Mouse (Mus musculus) neutrophil, adult 5-6 weeks (primary cell): ENCODE results near the gene Serpina3m. TPM values are rescaled to one million over a fixed set of nuclear protein-coding genes. Genes with fewer than 3 reads are reported as not detected.

ENCODE experiments used
- ATAC-seq: fragments of 151-379, 151-347 bp; 2 replicates; pipeline ENCODE4 v1.8.0; 2017; ENCODE audit warnings: mild to moderate bottlenecking, moderate TSS enrichment; ENCODE audit not compliant: insufficient number of reproducible peaks, poor library complexity, low FRiP score, severe bottlenecking; ENCODE audit errors: extremely low read depth
- total RNA-seq: library from RNA; stranded (forward); fragments of 200-1000 nt; gene quantifications from 2 replicates; pipeline ENCODE4 v1.2.3, GENCODE M21; 2017

Gene Serpina3m
- total RNA-seq, 1 experiment from 2014 or later = not detected

DNA sequence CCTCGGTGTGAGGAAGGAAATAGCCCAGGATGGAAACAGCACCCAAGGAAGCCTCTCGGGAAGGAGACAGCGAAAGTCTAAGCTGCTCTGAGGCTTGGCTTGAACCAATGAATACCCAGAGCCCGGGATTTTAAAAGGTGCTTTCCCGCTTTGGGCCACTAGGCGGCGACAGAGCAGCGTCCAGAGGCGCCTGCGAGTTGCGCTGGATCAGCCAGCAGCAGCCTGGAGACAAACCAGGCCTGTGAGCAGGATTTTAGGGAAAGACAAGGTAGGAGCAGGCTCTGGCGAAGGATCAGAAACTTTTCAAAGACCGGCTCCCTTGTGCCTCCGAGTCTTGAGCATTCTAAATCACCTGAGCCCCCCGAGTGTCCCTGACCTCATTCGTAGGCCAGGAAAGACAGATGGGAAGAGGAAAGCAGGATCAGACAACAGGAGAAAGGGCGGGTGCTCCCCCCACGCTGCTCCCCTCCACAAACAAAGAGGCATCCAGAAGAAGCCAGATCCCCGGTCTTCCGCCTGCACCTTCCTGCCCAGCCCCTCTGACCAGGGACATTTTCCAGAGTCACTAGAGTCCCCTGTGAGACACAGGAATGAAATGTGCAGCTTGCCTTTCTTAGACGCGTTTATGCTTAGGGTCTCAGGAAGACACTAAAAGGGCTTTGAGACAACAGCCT is 101.9 kb downstream of the Serpina3m start:
- no peak for ATAC-seq

DNA sequence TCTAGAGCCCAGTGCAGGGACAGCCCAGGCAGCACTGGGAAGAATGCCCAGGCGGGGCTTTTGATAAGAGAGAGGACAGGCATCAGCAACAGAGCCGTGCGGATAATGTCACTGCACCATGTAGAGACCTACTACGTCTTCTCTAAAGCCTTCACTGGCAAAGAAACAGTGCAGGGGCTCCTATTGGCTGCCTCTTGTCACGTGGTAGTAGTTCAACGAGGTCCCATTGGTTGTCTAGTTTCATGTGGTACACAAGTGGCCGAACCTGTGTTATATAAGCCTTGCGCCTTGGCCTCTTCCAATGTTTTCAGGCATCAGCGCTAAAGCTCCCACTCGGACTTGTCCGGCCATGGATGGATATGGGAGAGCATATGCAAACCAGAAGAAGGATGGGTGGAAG is 105.4 kb downstream of the Serpina3m start:
- no peak for ATAC-seq

Other genes with a start within 250 kb of the Serpina3m start
- gene Serpina5, start 237.4 kb upstream of the Serpina3m start, total RNA-seq = not detected in 2 replicates
- gene Serpina3a, start 225.8 kb upstream of the Serpina3m start, total RNA-seq = not detected in 2 replicates
- gene Serpina3b, start 210.5 kb upstream of the Serpina3m start, total RNA-seq = not detected in 2 replicates
- gene Serpina3c, start 184.6 kb upstream of the Serpina3m start, total RNA-seq = not detected in 2 replicates
- gene Serpina3f, start 123.9 kb upstream of the Serpina3m start, total RNA-seq = 1.5 and 2.8 TPM in 2 replicates
- 41.3 and 43.1 TPM in 2 replicates for gene Serpina3g, start 102.2 kb upstream of the Serpina3m start, total RNA-seq
- gene Serpina3i, start 75.4 kb upstream of the Serpina3m start, total RNA-seq = 0.70 TPM in 1 of 2 replicates, not detected in the other
- not detected in 2 replicates for gene Serpina3j, start 23.9 kb upstream of the Serpina3m start, total RNA-seq
- not detected in 2 replicates for gene Serpina3k, start within 50 bp of the Serpina3m start, total RNA-seq
- not detected in 2 replicates for gene Serpina3n, start 68.2 kb downstream of the Serpina3m start, total RNA-seq
- gene Gsc, start 134.8 kb downstream of the Serpina3m start, total RNA-seq = not detected in 2 replicates